Mouse (Mus musculus): ENCODE measurements around the gene Gprc5d. TPM values are rescaled to one million over a fixed set of nuclear protein-coding genes. Genes with fewer than 3 reads are reported as not detected.

The Gprc5d gene
- total RNA-seq, 2 experiments from 2014 or later, result not detected

- intact Hi-C loops (cut with DNase I), result no loop called here
- DNase-seq (ENCODE audit: low spot score), result no peak
Measured at GRCm38 (mm10) chr6:135078420-135078819, 39.7 kb downstream of the Gprc5d start.

- intact Hi-C loops (cut with DNase I), result no loop called here
- no peak for DNase-seq (ENCODE audit: low spot score)
Measured at GRCm38 (mm10) chr6:135076202-135076601, 41.9 kb downstream of the Gprc5d start.

GRCm38 (mm10) chr6:135074405-135074947 is 43.6 kb downstream of the Gprc5d start:
- DNase-seq (ENCODE audit: low spot score), result no peak
- intact Hi-C loops (cut with DNase I), result no loop called here

- DNase-seq (ENCODE audit: low spot score), result no peak
- intact Hi-C loops (cut with DNase I), result no loop called here
Measured at GRCm38 (mm10) chr6:135070347-135070746, 47.7 kb downstream of the Gprc5d start.

GRCm38 (mm10) chr6:135069856-135070255 is 48.2 kb downstream of the Gprc5d start:
- DNase-seq (ENCODE audit: low spot score), result no peak
- intact Hi-C loops (cut with DNase I), result no loop called here

GRCm38 (mm10) chr6:135068221-135068620 is 49.9 kb downstream of the Gprc5d start:
- intact Hi-C loops (cut with DNase I), result no loop called here
- DNase-seq (ENCODE audit: low spot score), result no peak

GRCm38 (mm10) chr6:135066795-135067445 is 51.2 kb downstream of the Gprc5d start:
- intact Hi-C loops (cut with DNase I), result no loop called here
- no peak for DNase-seq (ENCODE audit: low spot score)

GRCm38 (mm10) chr6:135065236-135065957 is 52.7 kb downstream of the Gprc5d start, which contains the start of gene Gprc5a:
Gprc5a (plus strand) TSS chr6:135065651.
- peak; percentile 27 for DNase-seq (ENCODE audit: low spot score)
- intact Hi-C loops (cut with DNase I), result no loop called here

- intact Hi-C loops (cut with DNase I), result no loop called here
Measured at GRCm38 (mm10) chr6:135064621-135065020, 53.5 kb downstream of the Gprc5d start.

GRCm38 (mm10) chr6:135060728-135061127 is 57.4 kb downstream of the Gprc5d start:
- DNase-seq (ENCODE audit: low spot score), result no peak
- intact Hi-C loops (cut with DNase I), result no loop called here

More at GRCm38 (mm10) chr6:135064621-135065020, 53.5 kb downstream of the Gprc5d start:
- DNase-seq (ENCODE audit: low spot score), result no peak

Other genes with a start within 250 kb of the Gprc5d start
- 1 to 10 TPM; 3.3 to 5.1 TPM for gene Gpr19, start 219.7 kb downstream of the Gprc5d start, total RNA-seq (2021)
- gene Cdkn1b, start 197.9 kb downstream of the Gprc5d start, total RNA-seq (2021), result 10 to 100 TPM; 40.3 to 49.5 TPM
- 1 to 10 TPM; 7.0 to 8.2 TPM for gene Apold1, start 136.6 kb downstream of the Gprc5d start, total RNA-seq (2021)
- gene Ddx47, start 106.7 kb downstream of the Gprc5d start, total RNA-seq (2021), result 10 to 100 TPM; 38.4 to 42.4 TPM
- 1 to 10 TPM; 1.0 TPM for gene Gprc5a, start 52.6 kb downstream of the Gprc5d start, total RNA-seq (2021)
- 1 to 10 TPM; 6.5 to 6.7 TPM for gene Fam234b, start 79.7 kb upstream of the Gprc5d start, total RNA-seq (2021)
- gene Hebp1, start 79.7 kb upstream of the Gprc5d start, total RNA-seq (2021), result 10 to 100 TPM; 40.0 to 43.4 TPM
- gene Gsg1, start 136.1 kb upstream of the Gprc5d start, total RNA-seq (2021), result under 1 TPM; 0.34 to 0.47 TPM
- gene Pbp2, start 192.1 kb upstream of the Gprc5d start, total RNA-seq (2021), result not detected
- 10 to 100 TPM; 56.1 to 70.8 TPM for gene Emp1, start 244.3 kb upstream of the Gprc5d start, total RNA-seq (2021)

All from heart, postnatal 25 days (tissue).